Mouse (Mus musculus): Measurements from ENCODE around the gene Odf2. TPM values are rescaled to one million over a fixed set of nuclear protein-coding genes. Genes with fewer than 3 reads are reported as not detected.
A peak's percentile ranks its signal among the peaks of the same experiment; 100 is the strongest.

Gene Odf2
- polyA plus RNA-seq, 1 experiment from 2014 or later = 63.5 TPM

DNA sequence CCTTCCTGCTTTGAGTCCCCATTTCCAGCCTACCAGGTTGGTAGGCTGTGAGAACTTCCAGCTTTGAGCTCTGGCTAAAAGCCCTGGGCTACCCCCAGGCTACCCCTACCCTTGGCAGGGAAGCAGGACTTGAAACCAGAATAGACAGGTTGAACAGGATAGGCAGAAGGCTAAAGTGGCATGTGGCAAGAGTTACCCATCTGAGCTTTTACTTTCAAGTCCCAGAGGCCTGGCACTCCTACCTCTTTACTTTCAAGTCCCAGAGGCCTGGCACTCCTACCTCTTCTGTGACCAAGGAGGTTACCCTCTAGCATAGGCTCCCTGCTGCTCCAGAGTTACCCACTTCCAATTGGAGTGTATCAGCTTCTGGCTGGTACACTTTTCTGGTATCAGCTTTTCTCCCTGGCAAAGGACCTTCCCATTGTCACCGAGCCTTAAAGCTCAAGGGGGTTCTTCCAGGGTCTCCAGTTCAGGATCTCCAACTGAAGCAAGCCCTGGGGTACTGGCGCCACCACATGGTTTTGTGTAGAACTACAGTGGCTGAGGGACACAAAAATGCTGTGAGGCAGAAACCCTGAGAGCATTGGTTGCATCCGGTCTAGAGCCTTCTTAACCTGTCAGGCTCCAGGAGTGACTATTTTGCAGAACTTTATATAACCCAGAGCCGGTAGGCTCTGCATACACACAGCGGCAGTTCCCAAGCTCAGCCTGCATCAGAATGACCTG lies 30.1 kb upstream of the Odf2 start:
- Histone ChIP-seq H3K27ac (no peak overlapping the region), H3K4me2 (replicated peaks) (no peak overlapping the region)
- 8% methylated on average over 5 of the region's 5 CpGs for WGBS

DNA sequence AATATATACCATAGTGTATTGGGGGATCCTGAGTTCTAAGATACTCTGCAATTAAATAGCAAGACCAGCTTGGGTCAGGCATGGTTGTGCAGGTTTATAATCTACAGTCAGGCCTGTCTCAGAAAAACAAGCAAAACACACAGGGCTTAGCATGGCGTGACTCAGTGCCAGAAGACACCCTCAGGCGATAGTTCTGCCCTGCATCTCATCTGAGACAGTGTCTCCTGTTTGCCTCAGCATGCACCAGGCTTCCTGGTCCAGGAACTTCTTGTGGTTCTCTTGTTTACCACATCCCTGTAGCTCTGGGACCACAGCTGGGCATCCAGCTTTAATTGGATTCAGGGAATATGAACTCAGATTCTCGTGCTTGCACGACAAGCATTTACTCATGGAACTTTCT lies 23.9 kb upstream of the Odf2 start:
- H3K27me3 ChIP-seq (ENCODE audit: control insufficient read depth, insufficient read depth, low read length) = no peaks in the 10 kb centered on the region
- H3K4me1 ChIP-seq (replicated peaks; ENCODE audit: control insufficient read depth, insufficient read depth, low read length) = peaks cover 12% of the 10 kb centered on the region; the same call in 1 of the 2 replicates
- no peak for DNase-seq (ENCODE audit: low spot score)
- no peaks in the 10 kb centered on the region for H3K36me3 ChIP-seq (replicated peaks; ENCODE audit: control insufficient read depth, insufficient read depth)
- H3K9ac ChIP-seq = no peak overlapping the region
- no peak for ATAC-seq (ENCODE audit: low FRiP score)
- no peak overlapping the region for H3K4me3 ChIP-seq (replicated peaks; ENCODE audit: low read length)
- 81% methylated on average over 4 of the region's 4 CpGs for WGBS
- no peak overlapping the region for H3K27ac ChIP-seq
- no peak overlapping the region for H3K4me2 ChIP-seq (replicated peaks)
- no peaks in the 10 kb centered on the region for H3K9me3 ChIP-seq (ENCODE audit: control insufficient read depth, low read length)

More for the DNA sequence above, 30.1 kb upstream of the Odf2 start:
- H3K9ac ChIP-seq = no peak overlapping the region
- no peaks in the 10 kb centered on the region for H3K27me3 ChIP-seq (ENCODE audit: control insufficient read depth, insufficient read depth, low read length)
- ATAC-seq (ENCODE audit: low FRiP score) = no peak
- no peaks in the 10 kb centered on the region for H3K36me3 ChIP-seq (replicated peaks; ENCODE audit: control insufficient read depth, insufficient read depth)
- H3K9me3 ChIP-seq (ENCODE audit: control insufficient read depth, low read length) = no peaks in the 10 kb centered on the region
- peak; percentile 64 for DNase-seq (ENCODE audit: low spot score)
- no peak overlapping the region for H3K4me3 ChIP-seq (replicated peaks; ENCODE audit: low read length)
- H3K4me1 ChIP-seq (replicated peaks; ENCODE audit: control insufficient read depth, insufficient read depth, low read length) = peaks cover 17% of the 10 kb centered on the region

DNA sequence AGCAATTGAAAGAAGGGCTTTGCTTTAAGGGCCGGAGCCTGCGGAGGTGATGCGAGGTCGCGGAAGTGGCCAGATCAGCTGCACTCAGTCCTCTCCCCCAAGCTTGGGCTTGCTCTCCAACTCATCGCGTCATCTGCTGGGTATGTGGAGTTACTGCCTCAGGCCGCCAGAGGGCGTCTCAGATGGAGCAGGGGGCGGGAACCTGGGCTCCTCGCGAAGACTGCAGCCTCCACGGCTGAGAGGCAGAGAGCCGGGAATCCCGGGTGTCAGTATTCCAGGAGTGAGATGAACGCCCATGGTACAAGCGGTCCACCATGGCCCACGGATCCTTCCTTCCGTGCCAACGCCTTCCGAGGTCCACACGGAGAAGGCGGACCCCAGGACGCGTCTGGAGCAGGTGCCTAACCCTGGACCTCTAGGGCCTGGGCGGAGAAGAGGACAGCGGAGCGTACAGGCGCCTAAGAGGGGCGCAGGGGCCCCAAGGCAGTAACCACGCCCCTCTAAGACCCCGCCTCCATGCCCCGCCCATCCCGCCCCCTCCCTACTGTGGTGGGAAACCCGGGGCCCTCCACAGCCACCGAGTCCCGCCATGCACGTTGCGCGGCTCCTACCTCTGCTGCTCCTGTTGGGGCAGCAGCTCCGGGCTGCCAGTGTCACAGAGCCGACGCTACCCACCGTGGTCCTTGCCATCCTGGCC lies 19.9 kb upstream of the Odf2 start, which contains the start of gene Cercam:
TSS of gene Cercam (plus strand) at position 216 of the 697 bp plus-strand sequence.
- peaks cover 8% of the 10 kb centered on the region for H3K36me3 ChIP-seq (replicated peaks; ENCODE audit: control insufficient read depth, insufficient read depth)
- peak; percentile 89 for DNase-seq (ENCODE audit: low spot score)
- H3K4me3 ChIP-seq (replicated peaks; ENCODE audit: low read length) = peak within 1 kb of the TSS; percentile 37
- H3K9me3 ChIP-seq (ENCODE audit: control insufficient read depth, low read length) = no peaks in the 10 kb centered on the region
- peak within 1 kb of the TSS; percentile 78 for H3K27ac ChIP-seq
- peak; percentile 90 for ATAC-seq (ENCODE audit: low FRiP score)
- H3K27me3 ChIP-seq (ENCODE audit: control insufficient read depth, insufficient read depth, low read length) = no peaks in the 10 kb centered on the region
- peaks cover 13% of the 10 kb centered on the region; the same call in 1 of the 2 replicates for H3K4me1 ChIP-seq (replicated peaks; ENCODE audit: control insufficient read depth, insufficient read depth, low read length)
- peak within 1 kb of the TSS; percentile 78 for H3K4me2 ChIP-seq (replicated peaks)
- WGBS = 1% methylated on average over 44 of the region's 44 CpGs
- H3K9ac ChIP-seq = peak within 1 kb of the TSS; percentile 63

DNA sequence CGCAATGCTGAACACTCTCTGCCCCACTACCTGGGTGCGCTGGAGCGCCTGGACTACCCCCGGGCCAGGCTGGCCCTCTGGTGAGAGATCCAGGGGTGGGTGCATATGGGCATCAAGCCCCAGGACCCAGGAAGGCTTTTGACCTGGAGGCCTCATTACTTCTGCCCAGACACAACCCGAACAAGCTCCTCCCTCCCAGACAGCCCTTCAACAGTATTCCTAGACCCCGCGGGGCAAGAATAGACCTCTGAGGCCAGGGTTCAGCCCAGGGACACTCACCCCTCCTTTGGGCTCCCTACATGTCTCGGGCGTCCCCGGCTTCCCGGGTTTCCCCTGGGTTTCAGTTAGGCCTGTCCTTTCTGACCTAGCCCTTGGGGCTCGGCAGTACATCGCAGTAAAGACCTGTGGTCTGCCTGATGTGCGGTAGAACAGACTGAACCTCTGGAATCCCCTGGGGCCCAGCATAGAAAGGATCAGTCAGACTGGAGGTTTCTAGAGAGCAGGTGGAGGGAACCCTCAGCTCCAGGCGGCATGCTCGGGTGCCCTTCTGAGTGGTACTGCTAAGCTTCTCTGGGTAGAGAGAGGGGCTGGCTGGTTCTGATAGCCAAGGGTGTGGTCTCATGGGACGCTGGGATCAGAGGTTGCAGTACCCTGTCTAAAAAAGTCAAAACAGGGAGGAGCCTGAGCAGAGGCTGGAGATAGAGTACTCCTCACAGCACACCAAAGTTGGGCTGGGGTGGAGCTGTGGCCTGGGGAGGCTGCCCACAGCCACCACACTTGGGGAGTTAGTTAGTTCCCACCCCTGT lies 19.2 kb upstream of the Odf2 start:
- ATAC-seq (ENCODE audit: low FRiP score) (peak; percentile 2; the same call in 1 of the 2 replicates), DNase-seq (ENCODE audit: low spot score) (no peak)
- peaks cover 13% of the 10 kb centered on the region; the same call in 1 of the 2 replicates for H3K4me1 ChIP-seq (replicated peaks; ENCODE audit: control insufficient read depth, insufficient read depth, low read length)
- peak overlapping the region; percentile 63 for H3K9ac ChIP-seq
- no peaks in the 10 kb centered on the region for H3K9me3 ChIP-seq (ENCODE audit: control insufficient read depth, low read length)
- 3% methylated on average over 17 of the region's 17 CpGs for WGBS
- H3K36me3 ChIP-seq (replicated peaks; ENCODE audit: control insufficient read depth, insufficient read depth) = peaks cover 8% of the 10 kb centered on the region
- H3K27ac ChIP-seq = peak overlapping the region; percentile 34; the same call in 1 of the 2 replicates
- peak overlapping the region; percentile 78 for H3K4me2 ChIP-seq (replicated peaks)
- no peaks in the 10 kb centered on the region for H3K27me3 ChIP-seq (ENCODE audit: control insufficient read depth, insufficient read depth, low read length)
- H3K4me3 ChIP-seq (replicated peaks; ENCODE audit: low read length) = peak overlapping the region; percentile 37

DNA sequence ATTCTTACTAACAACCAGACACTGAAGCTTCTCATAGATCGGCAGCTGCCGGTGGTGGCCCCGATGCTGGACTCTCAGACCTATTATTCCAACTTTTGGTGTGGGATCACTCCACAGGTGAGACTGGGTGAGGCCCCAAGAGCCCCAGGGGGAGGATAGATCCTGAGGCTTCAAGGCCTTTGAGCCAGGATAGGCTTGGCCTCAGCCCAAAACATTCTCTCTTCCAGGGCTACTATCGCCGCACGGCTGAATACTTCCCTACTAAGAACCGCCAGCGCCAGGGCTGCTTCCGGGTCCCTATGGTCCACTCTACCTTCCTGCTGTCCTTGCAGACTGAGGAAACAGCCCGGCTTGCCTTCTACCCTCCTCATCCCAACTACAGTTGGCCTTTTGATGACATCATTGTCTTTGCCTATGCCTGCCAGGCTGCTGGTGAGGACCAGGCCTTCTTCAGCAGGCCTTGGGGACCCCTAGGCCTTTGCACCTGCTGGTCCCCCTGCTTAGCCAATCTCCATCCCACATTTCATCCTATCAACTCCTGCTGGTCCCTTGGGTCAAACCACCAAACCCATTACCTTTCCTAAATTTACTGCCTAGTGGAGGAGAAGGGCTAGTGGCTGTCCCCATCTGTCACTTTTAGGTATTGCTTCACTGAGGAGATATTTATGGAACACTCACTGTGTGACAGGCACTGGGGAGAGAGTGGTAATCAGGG lies 16.3 kb upstream of the Odf2 start:
- H3K9ac ChIP-seq = no peak overlapping the region
- H3K4me1 ChIP-seq (replicated peaks; ENCODE audit: control insufficient read depth, insufficient read depth, low read length) = peaks cover 14% of the 10 kb centered on the region; the same call in 1 of the 2 replicates

DNA sequence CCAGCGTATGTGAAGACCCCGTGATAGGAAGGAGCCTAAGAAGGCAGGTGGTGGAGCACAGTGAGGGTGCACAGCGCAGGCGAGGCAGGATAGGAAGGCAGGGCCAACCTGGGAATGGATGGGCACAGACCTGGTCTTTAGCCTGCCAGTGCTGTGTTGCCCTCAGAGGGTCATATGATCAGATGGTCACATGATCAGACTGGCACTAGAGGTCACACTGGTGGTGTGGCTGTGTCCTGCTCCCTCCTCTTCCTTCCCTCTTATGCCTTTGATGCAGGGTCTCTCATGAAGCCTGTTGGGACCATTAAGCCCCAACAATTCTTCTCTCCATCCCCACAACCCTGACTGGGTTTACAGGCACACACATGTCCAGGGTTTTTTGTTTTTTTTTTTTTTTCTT lies 15.2 kb upstream of the Odf2 start:
- H3K4me2 ChIP-seq (replicated peaks) = no peak overlapping the region
- WGBS = 93% methylated on average over 4 of the region's 4 CpGs
- no peaks in the 10 kb centered on the region for H3K27me3 ChIP-seq (ENCODE audit: control insufficient read depth, insufficient read depth, low read length)
- H3K36me3 ChIP-seq (replicated peaks; ENCODE audit: control insufficient read depth, insufficient read depth) = peaks cover 29% of the 10 kb centered on the region
- H3K4me1 ChIP-seq (replicated peaks; ENCODE audit: control insufficient read depth, insufficient read depth, low read length) = peaks cover 16% of the 10 kb centered on the region; the same call in 1 of the 2 replicates
- ATAC-seq (ENCODE audit: low FRiP score) (no peak), DNase-seq (ENCODE audit: low spot score) (no peak)
- H3K27ac ChIP-seq = no peak overlapping the region
- no peak overlapping the region for H3K9ac ChIP-seq
- H3K4me3 ChIP-seq (replicated peaks; ENCODE audit: low read length) = no peak overlapping the region
- H3K9me3 ChIP-seq (ENCODE audit: control insufficient read depth, low read length) = no peaks in the 10 kb centered on the region

More for the DNA sequence above, 16.3 kb upstream of the Odf2 start:
- DNase-seq (ENCODE audit: low spot score) (no peak), ATAC-seq (ENCODE audit: low FRiP score) (no peak)
- Histone ChIP-seq H3K27ac (no peak overlapping the region), H3K36me3 (replicated peaks; ENCODE audit: control insufficient read depth, insufficient read depth) (peaks cover 23% of the 10 kb centered on the region), H3K9me3 (ENCODE audit: control insufficient read depth, low read length) (no peaks in the 10 kb centered on the region), H3K4me2 (replicated peaks) (no peak overlapping the region), H3K4me3 (replicated peaks; ENCODE audit: low read length) (no peak overlapping the region), H3K27me3 (ENCODE audit: control insufficient read depth, insufficient read depth, low read length) (no peaks in the 10 kb centered on the region)
- WGBS = 93% methylated on average over 10 of the region's 10 CpGs

- Histone ChIP-seq H3K4me3 (replicated peaks; ENCODE audit: low read length) (no peak overlapping the region), H3K27ac (no peak overlapping the region), H3K4me1 (replicated peaks; ENCODE audit: control insufficient read depth, insufficient read depth, low read length) (0 out of 2 replicates have a peak, but pooled peaks cover 3% of the 10 kb centered on the region), H3K9ac (no peak overlapping the region), H3K36me3 (replicated peaks; ENCODE audit: control insufficient read depth, insufficient read depth) (peaks cover 27% of the 10 kb centered on the region; the same call in 1 of the 2 replicates), H3K9me3 (ENCODE audit: control insufficient read depth, low read length) (no peaks in the 10 kb centered on the region), H3K4me2 (replicated peaks) (no peak overlapping the region), H3K27me3 (ENCODE audit: control insufficient read depth, insufficient read depth, low read length) (no peaks in the 10 kb centered on the region)
- no peak for DNase-seq (ENCODE audit: low spot score)
- WGBS = 37% methylated on average over 4 of the region's 4 CpGs
- peak; percentile 40; the same call in 1 of the 2 replicates for ATAC-seq (ENCODE audit: low FRiP score)
Observed at GRCm38 (mm10) chr2:29878061-29878460, 11.0 kb upstream of the Odf2 start.

- whole genome bisulfite sequencing = 77% methylated on average over 8 of the region's 8 CpGs
- no peak overlapping the region for H3K4me2 ChIP-seq (replicated peaks)
- peaks cover 25% of the 10 kb centered on the region; the same call in 1 of the 2 replicates for H3K36me3 ChIP-seq (replicated peaks; ENCODE audit: control insufficient read depth, insufficient read depth)
- ATAC-seq (ENCODE audit: low FRiP score) (no peak), DNase-seq (ENCODE audit: low spot score) (no peak)
- no peaks in the 10 kb centered on the region for H3K9me3 ChIP-seq (ENCODE audit: control insufficient read depth, low read length)
- 0 out of 2 replicates have a peak, but pooled peaks cover 3% of the 10 kb centered on the region for H3K4me1 ChIP-seq (replicated peaks; ENCODE audit: control insufficient read depth, insufficient read depth, low read length)
- no peaks in the 10 kb centered on the region for H3K27me3 ChIP-seq (ENCODE audit: control insufficient read depth, insufficient read depth, low read length)
- no peak overlapping the region for H3K4me3 ChIP-seq (replicated peaks; ENCODE audit: low read length)
- H3K27ac ChIP-seq = no peak overlapping the region
- no peak overlapping the region for H3K9ac ChIP-seq
Observed at GRCm38 (mm10) chr2:29879191-29879590, 9.8 kb upstream of the Odf2 start.
